In genomic region chr9:103600834-103601233, GRCm38 (mm10) we compare ENCODE assay signal across 14 mouse cellular contexts.
DNase-seq lines count a peak whose midpoint lies in the region; ATAC-seq and TF ChIP-seq lines count a peak whose summit lies in the region.
"Had no signal": no experiment of that assay in that cellular context is flagged by ENCODE, and none has a peak within 500 bp of the region (broad histone marks: within the 10 kb centered on the region; RNA-seq: fewer than 3 reads in every experiment).

No protein-coding gene starts in this region.

- H3K27me3 ChIP-seq in kidney, postnatal 0 days (ENCODE audit: insufficient read depth, low read length), result no peaks in the 10 kb centered on the region
- H3K27me3 ChIP-seq in splenic B cell, adult 2 months (ENCODE audit: control insufficient read depth, insufficient read depth, low read length, poor library complexity, severe bottlenecking), result no peaks in the 10 kb centered on the region
- H3K27me3 ChIP-seq: limb, embryonic 12.5 days; midbrain, embryonic 15.5 days; stomach, embryonic 15.5 days had no signal

- H3K9ac ChIP-seq in kidney, postnatal 0 days (ENCODE audit: low read depth, low read length), result no peak overlapping the region
- H3K9ac ChIP-seq: forebrain, embryonic 12.5 days; limb, embryonic 12.5 days; midbrain, embryonic 15.5 days; stomach, embryonic 15.5 days had no signal

- DNase-seq in cerebellum, postnatal 10 days, result peak; percentile 48 to 60
- DNase-seq in cerebellum, adult 18-20 months, result no peak
- DNase-seq in kidney, postnatal 0 days (ENCODE audit: low spot score), result no peak
- no peak for DNase-seq in kidney, postnatal 10 days
- peak; percentile 13 for DNase-seq in thymus, postnatal 14 days
- no peak for DNase-seq in thymus, adult 18-20 months
- DNase-seq in splenic B cell, adult 2 months (ENCODE audit: low read depth, low spot score), result peak; percentile 44
- no peak for DNase-seq in urinary bladder, postnatal 25 days (ENCODE audit: low spot score)
- DNase-seq: adrenal gland, adult 8-10 months; heart, postnatal 4 days had no signal

- TF ChIP-seq CTCF in kidney, postnatal 0 days (IDR thresholded peaks at IDR 0.05; ENCODE audit: low read depth), result peak; percentile 58

- no peak for ATAC-seq in kidney, postnatal 0 days (replicated peaks; ENCODE audit: low FRiP score, low read depth)
- ATAC-seq: midbrain, embryonic 15.5 days had no signal

- H3K36me3 ChIP-seq in kidney, postnatal 0 days (ENCODE audit: insufficient read depth, low read length), result no peaks in the 10 kb centered on the region
- no peaks in the 10 kb centered on the region for H3K36me3 ChIP-seq in splenic B cell, adult 2 months (ENCODE audit: control insufficient read depth, insufficient read depth, low read length, poor library complexity, severe bottlenecking)
- H3K36me3 ChIP-seq: forebrain, embryonic 12.5 days; limb, embryonic 12.5 days; midbrain, embryonic 15.5 days; stomach, embryonic 15.5 days had no signal

- H3K9me3 ChIP-seq in kidney, postnatal 0 days (replicated peaks; ENCODE audit: low read length), result no peaks in the 10 kb centered on the region
- H3K9me3 ChIP-seq: forebrain, embryonic 12.5 days; limb, embryonic 12.5 days; midbrain, embryonic 15.5 days; stomach, embryonic 15.5 days had no signal

- whole genome bisulfite sequencing in kidney, postnatal 0 days, result 57% methylated on average over 3 of the region's 3 CpGs

- H3K4me2 ChIP-seq in kidney, postnatal 0 days (ENCODE audit: low read length), result no peak overlapping the region
- H3K4me2 ChIP-seq: forebrain, embryonic 12.5 days; limb, embryonic 12.5 days; midbrain, embryonic 15.5 days; stomach, embryonic 15.5 days had no signal

- no peak overlapping the region for H3K27ac ChIP-seq in kidney, postnatal 0 days
- H3K27ac ChIP-seq: forebrain, embryonic 12.5 days; limb, embryonic 12.5 days; midbrain, embryonic 15.5 days; stomach, embryonic 15.5 days had no signal

- H3K4me1 ChIP-seq in kidney, postnatal 0 days (replicated peaks; ENCODE audit: insufficient read depth, low read length), result no peaks in the 10 kb centered on the region
- H3K4me1 ChIP-seq: limb, embryonic 12.5 days; stomach, embryonic 15.5 days had no signal

- H3K4me3 ChIP-seq in kidney, postnatal 0 days (replicated peaks; ENCODE audit: low read depth, low read length), result no peak overlapping the region
- H3K4me3 ChIP-seq: forebrain, embryonic 12.5 days; limb, embryonic 12.5 days; midbrain, embryonic 15.5 days; stomach, embryonic 15.5 days had no signal

Comparison
In these comparisons a context has a peak if more than half of its experiments do, and no peak if none do; other contexts are left out.
1. DNase-seq: peak in cerebellum, postnatal 10 days (2 of 2), thymus, postnatal 14 days (single experiment) and splenic B cell, adult 2 months (single experiment); none in cerebellum, adult 18-20 months (0 of 2), kidney, postnatal 0 days (single experiment), kidney, postnatal 10 days (single experiment), thymus, adult 18-20 months (0 of 2) and urinary bladder, postnatal 25 days (single experiment).